Mouse (Mus musculus) thymus, postnatal 36 days (tissue): Measurements from ENCODE around the gene Slc7a12.

Experiments used
- DNase-seq, 2 experiments: peaks; one replicate each; pipeline ENCODE4 v3.0.0; 2022; ENCODE audit warnings: mixed read lengths in 2 of 2

Slc7a12 gene

DNA sequence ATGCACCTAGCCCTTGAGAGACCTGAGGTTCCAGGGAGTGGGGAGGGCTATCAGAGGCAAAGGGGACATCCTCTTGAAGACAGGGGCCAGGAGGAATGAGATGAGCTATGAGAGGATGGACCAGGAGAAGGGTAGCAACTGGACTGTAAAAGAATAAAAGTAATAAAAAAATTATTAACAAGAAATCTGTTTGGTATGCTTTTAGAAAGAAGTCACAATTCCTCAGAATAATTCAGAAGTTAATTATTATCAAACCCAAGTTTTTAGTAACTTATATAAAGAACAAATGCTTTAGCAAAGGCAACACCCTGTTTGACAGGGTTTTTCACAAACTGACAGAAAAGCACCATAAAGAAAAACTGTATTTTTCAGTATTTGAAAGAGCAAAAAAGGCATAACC lies at the start of gene Slc7a12:
Gene Slc7a12, plus strand, starts transcription at position 301 of the 400 bp plus-strand sequence.
- DNase-seq = no peak

- no peak for DNase-seq
Observed at GRCm38 (mm10) chr3:14432381-14432780, 48.1 kb upstream of the Slc7a12 start.

DNA sequence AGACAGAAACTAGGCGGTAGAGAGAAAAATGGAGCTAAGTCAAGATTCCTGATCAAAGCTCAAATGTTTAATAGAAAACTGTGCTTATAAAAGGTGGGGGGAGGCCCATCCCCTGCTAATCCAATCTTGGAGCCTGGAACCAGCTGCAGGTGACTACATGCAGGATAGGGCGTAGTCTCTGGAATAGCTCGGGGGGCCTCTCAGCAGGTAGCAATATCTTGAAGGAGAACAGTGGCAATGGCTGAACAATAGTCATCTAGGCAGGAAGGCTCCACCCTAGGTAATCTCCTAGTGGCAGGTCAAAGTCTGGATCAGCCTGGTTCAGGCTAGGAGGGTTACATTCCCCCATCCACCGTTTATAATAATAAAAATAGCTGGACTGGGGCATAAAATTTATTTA lies 34.5 kb upstream of the Slc7a12 start:
- DNase-seq = no peak

DNA sequence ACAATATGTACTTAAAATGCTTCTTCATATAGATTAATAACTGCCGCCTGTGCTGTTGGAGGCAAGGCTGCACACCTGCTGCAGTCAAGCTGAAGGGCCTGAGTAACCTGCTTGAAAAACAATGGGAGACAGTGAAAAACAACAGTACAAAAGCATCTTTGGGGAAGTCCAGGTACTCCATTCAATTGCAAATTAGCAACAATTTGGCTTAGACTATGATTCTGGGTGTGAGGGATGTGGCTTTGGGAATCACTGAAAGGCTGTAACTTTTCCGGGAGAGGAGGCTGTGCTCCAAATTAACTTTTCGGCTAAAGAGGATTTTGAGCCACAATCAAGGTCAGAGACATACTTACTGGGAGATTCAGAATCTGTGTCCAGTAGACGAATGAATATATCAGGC lies 33.8 kb upstream of the Slc7a12 start:
- no peak for DNase-seq
